Comparison of ENCODE assay signal across 9 mouse cellular contexts in genomic region chr3:56753654-56754053, GRCm38 (mm10).
DNase-seq lines count a peak whose midpoint lies in the region; ATAC-seq and TF ChIP-seq lines count a peak whose summit lies in the region.
"Had no signal": no experiment of that assay in that cellular context is flagged by ENCODE, and none has a peak within 500 bp of the region (broad histone marks: within the 10 kb centered on the region; RNA-seq: fewer than 3 reads in every experiment).

No protein-coding gene starts in this region.

- TF ChIP-seq CTCF in heart, adult 2 months (IDR thresholded peaks at IDR 0.05): peak; percentile 77

- H3K9ac ChIP-seq in heart, adult 2 months (ENCODE audit: low read depth, low read length): no peak overlapping the region
- H3K9ac ChIP-seq in kidney, embryonic 16.5 days (replicated peaks; ENCODE audit: low read length): no peak overlapping the region
- H3K9ac ChIP-seq: neural tube, embryonic 13.5 days had no signal

- H3K79me2 ChIP-seq in heart, adult 2 months (replicated peaks; ENCODE audit: control insufficient read depth, insufficient read depth, low read length): no peaks in the 10 kb centered on the region

- ATAC-seq in kidney, embryonic 16.5 days (ENCODE audit: low FRiP score, low TSS enrichment): 0 out of 2 replicates have a peak, but pooled peaks have one; percentile 39
- no peak for ATAC-seq in megakaryocyte-erythroid progenitor cell, adult 5-6 weeks (replicated peaks; ENCODE audit: low FRiP score, low TSS enrichment, poor library complexity, severe bottlenecking)
- no peak for ATAC-seq in megakaryocyte, adult 5-6 weeks (ENCODE audit: poor library complexity, severe bottlenecking)

- H3K4me3 ChIP-seq in heart, adult 2 months: no peak overlapping the region
- no peak overlapping the region for H3K4me3 ChIP-seq in kidney, embryonic 16.5 days (ENCODE audit: low read length)
- H3K4me3 ChIP-seq: neural tube, embryonic 13.5 days had no signal

- TF ChIP-seq POLR2A in heart, adult 2 months (IDR thresholded peaks at IDR 0.05; ENCODE audit: insufficient read depth, low read depth, low read length): no peak

- 0% methylated on average over 3 of the region's 3 CpGs for WGBS in heart, adult 2 months
- 9% methylated on average over 3 of the region's 3 CpGs for WGBS in kidney, embryonic 16.5 days

- no peaks in the 10 kb centered on the region for H3K9me3 ChIP-seq in kidney, embryonic 16.5 days (ENCODE audit: low read length)
- H3K9me3 ChIP-seq: neural tube, embryonic 13.5 days had no signal

- no peaks in the 10 kb centered on the region for H3K4me1 ChIP-seq in heart, adult 2 months (ENCODE audit: control insufficient read depth, insufficient read depth, low read length)
- 0 out of 2 replicates have a peak, but pooled peaks cover 5% of the 10 kb centered on the region for H3K4me1 ChIP-seq in kidney, embryonic 16.5 days (ENCODE audit: insufficient read depth, low read length)
- H3K4me1 ChIP-seq: neural tube, embryonic 13.5 days had no signal

- TF ChIP-seq EP300 in heart, adult 2 months (IDR thresholded peaks at IDR 0.05; ENCODE audit: insufficient read depth, low read depth, low read length): peak; percentile 82

- H3K4me2 ChIP-seq in kidney, embryonic 16.5 days (replicated peaks; ENCODE audit: low read depth, low read length): no peak overlapping the region
- H3K4me2 ChIP-seq: neural tube, embryonic 13.5 days had no signal

- peak overlapping the region; percentile 24; the same call in 1 of the 2 replicates for H3K27ac ChIP-seq in heart, adult 2 months
- H3K27ac ChIP-seq in kidney, embryonic 16.5 days (ENCODE audit: low read length): no peak overlapping the region
- H3K27ac ChIP-seq: neural tube, embryonic 13.5 days had no signal

- H3K36me3 ChIP-seq in heart, adult 2 months (ENCODE audit: control insufficient read depth, insufficient read depth, low read length): no peaks in the 10 kb centered on the region
- H3K36me3 ChIP-seq in kidney, embryonic 16.5 days (ENCODE audit: insufficient read depth, low read length): no peaks in the 10 kb centered on the region
- H3K36me3 ChIP-seq: neural tube, embryonic 13.5 days had no signal

- intact Hi-C loops in heart, adult 2 months (cut with DNase I): loop anchor here (1.0 kb wide), 2 partner anchors 674 to 745 kb away; no protein-coding TSS in a partner anchor

- H3K27me3 ChIP-seq in heart, adult 2 months (ENCODE audit: control insufficient read depth, insufficient read depth, low read length): no peaks in the 10 kb centered on the region
- H3K27me3 ChIP-seq in kidney, embryonic 16.5 days (ENCODE audit: insufficient read depth, low read length): no peaks in the 10 kb centered on the region
- H3K27me3 ChIP-seq: neural tube, embryonic 13.5 days had no signal

- peak; percentile 26 to 42 for DNase-seq in right cerebral cortex, postnatal 10 days (ENCODE audit: low spot score in 2 of 2)
- no peak for DNase-seq in right cerebral cortex, postnatal 36 days (ENCODE audit: low spot score in 2 of 2)
- peak; percentile 96 to 98 for DNase-seq in cerebellum, postnatal 14 days
- peak; percentile 69 to 80 for DNase-seq in heart, adult 2 months
- DNase-seq in ovary, postnatal 14 days (ENCODE audit: low spot score): peak; percentile 10

Comparison
In these comparisons a context has a peak if more than half of its experiments do, and no peak if none do; other contexts are left out.
1. DNase-seq: peak in right cerebral cortex, postnatal 10 days (2 of 2), cerebellum, postnatal 14 days (2 of 2), heart, adult 2 months (2 of 2) and ovary, postnatal 14 days (single experiment); none in right cerebral cortex, postnatal 36 days (0 of 2).